Mouse (Mus musculus) liver, embryonic 14.5 days (tissue): ENCODE measurements around the gene Clnk. TPM values are rescaled to one million over a fixed set of nuclear protein-coding genes. Genes with fewer than 3 reads are reported as not detected.

Source experiments
- ATAC-seq: fragments of 200-750 bp; cut with Nextera tagmentation; 2 replicates; pipeline ENCODE4 v1.8.0; 2017; ENCODE audit warnings: moderate number of reproducible peaks, mild to moderate bottlenecking, moderate library complexity; ENCODE audit not compliant: insufficient read depth
- DNase-seq, 3 experiments: peaks; one replicate each; pipeline ENCODE4 v3.0.0-alpha.2; 2012 to 2013; ENCODE audit warnings: low read depth in 3 of 3, low spot score in 3 of 3
- H3K27ac ChIP-seq: fragments of 300-500 bp; sonication (generic); 2 replicates; pipeline ENCODE4 v1.5.1; 2014; ENCODE audit warnings: moderate library complexity, mild to moderate bottlenecking, control low read depth, inconsistent platforms
- H3K27me3 ChIP-seq: fragments of 300-500 bp; sonication (generic); 2 replicates; pipeline ENCODE4 v1.6.1; 2014; ENCODE audit warnings: mild to moderate bottlenecking, low read length, moderate library complexity; ENCODE audit not compliant: control insufficient read depth, insufficient read depth
- H3K36me3 ChIP-seq: fragments of 300-500 bp; sonication (generic); replicated peaks from 2 replicates; pipeline ENCODE4 v1.6.1; 2014; ENCODE audit warnings: low read depth; ENCODE audit not compliant: control insufficient read depth, insufficient read depth
- H3K4me1 ChIP-seq, 2 experiments: fragments of 200-500 bp in 1 of 2; fragments of 300-500 bp in 1 of 2; sonication (generic) in 1 of 2; replicated peaks; 2 replicates each; pipeline ENCODE4 v1.6.1; 2012 to 2014; ENCODE audit warnings: antibody characterized with exemption in 1 of 2, inconsistent platforms in 1 of 2, low read length in 1 of 2; ENCODE audit not compliant: control insufficient read depth in 2 of 2, insufficient read depth in 2 of 2
- H3K4me2 ChIP-seq: fragments of 300-500 bp; sonication (generic); 2 replicates; pipeline ENCODE4 v1.6.1; 2014; ENCODE audit warnings: low read depth, mild to moderate bottlenecking, control low read depth, moderate library complexity
- H3K4me3 ChIP-seq, 2 experiments: fragments of 200-500 bp in 1 of 2; fragments of 300-500 bp in 1 of 2; sonication (generic) in 1 of 2; 2 replicates each; pipeline ENCODE4 v1.5.1; 2012 to 2014; ENCODE audit warnings: low read depth in 2 of 2, low read length in 2 of 2, mild to moderate bottlenecking in 2 of 2, control low read depth in 1 of 2, inconsistent platforms in 1 of 2, moderate library complexity in 1 of 2; ENCODE audit not compliant: insufficient read depth in 1 of 2
- H3K9ac ChIP-seq: fragments of 300-500 bp; sonication (generic); replicated peaks from 2 replicates; pipeline ENCODE4 v1.6.1; 2014; ENCODE audit warnings: mild to moderate bottlenecking, control low read depth, moderate library complexity
- H3K9me3 ChIP-seq: fragments of 300-500 bp; sonication (generic); 2 replicates; pipeline ENCODE4 v1.6.1; 2016; ENCODE audit warnings: low read length, mixed read lengths; ENCODE audit not compliant: control insufficient read depth
- CTCF ChIP-seq: IDR thresholded peaks from 2 replicates; pipeline ENCODE4 v1.5.1; 2016; ENCODE audit warnings: antibody characterized with exemption, low read depth, control low read depth
- EP300 ChIP-seq: IDR thresholded peaks from 2 replicates; pipeline ENCODE4 v1.6.1; 2016; ENCODE audit warnings: antibody characterized with exemption, low read depth
- WGBS: fragments of 180-500 bp; shearing (Covaris S2); extraction: QIAGEN DNeasy Blood & Tissue Kit; methylation state at CpG from one replicate; pipeline ENCODE4 v1.1.7; 2014; ENCODE audit not compliant: insufficient replicate concordance; 5-methylcytosine and 5-hydroxymethylcytosine counted together
- polyA plus RNA-seq, 2 experiments: library from polyadenylated mRNA; depleted of rRNA in 1 of 2; stranded (reverse) in 1 of 2; unstranded in 1 of 2; fragments of >200 nt; fragmentation: Nextera tagmentation in 1 of 2; extraction: Ambion mirVana in 1 of 2; gene quantifications; 2 replicates each; pipeline versions ENCODE4 v1.2.1 to v1.2.3; 2012 to 2014

Clnk gene
- polyA plus RNA-seq, 2 experiments: 0.07 to 0.18 TPM

DNA sequence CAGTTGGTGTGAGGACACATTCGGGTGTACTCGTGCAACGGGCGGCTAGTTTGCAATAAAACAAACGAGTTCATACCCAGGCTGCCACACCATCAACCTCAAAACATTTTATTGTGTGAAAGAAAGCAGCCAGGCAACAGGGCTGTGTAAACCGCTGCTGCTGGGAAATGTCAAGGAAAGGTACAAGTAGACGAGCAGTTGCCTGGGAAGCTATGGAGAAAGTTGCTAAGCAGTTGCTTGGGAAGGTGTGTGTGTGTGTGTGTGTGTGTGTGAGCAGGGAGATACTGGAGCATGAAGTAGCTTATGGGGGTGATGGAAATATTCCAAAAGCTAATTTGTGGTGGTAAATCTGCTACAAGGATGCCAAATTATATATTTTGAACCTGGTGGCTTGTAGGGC lies 63.7 kb downstream of the Clnk start:
- 64% methylated on average over 7 of the region's 7 CpGs for WGBS
- no peak for DNase-seq
- TF ChIP-seq EP300 (no peak), CTCF (no peak)

DNA sequence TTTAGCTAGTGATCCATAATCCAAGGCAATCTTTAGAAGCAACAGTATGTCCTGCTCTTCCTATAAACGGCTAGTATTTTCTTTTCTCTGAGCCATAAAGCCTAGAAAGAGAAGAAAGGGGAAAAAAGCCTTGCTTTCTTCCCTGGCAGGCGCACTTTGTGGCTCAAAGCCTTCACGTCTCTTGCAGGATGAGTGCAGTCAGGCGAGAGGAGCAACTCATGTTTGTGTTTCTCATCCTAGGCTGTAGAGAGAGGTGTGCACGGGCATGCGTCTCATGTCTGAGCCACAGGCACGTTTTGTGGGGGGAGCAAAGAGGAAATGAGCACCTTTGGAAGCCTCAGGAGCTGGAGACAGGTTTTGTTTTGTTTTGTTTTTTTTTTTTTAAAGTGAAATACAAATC lies 64.2 kb downstream of the Clnk start:
- DNase-seq (no peak), ATAC-seq (no peak)
- no peak overlapping the region for H3K4me3 ChIP-seq
- 51% methylated on average over 7 of the region's 7 CpGs for WGBS
- no peak overlapping the region for H3K27ac ChIP-seq
- H3K4me2 ChIP-seq: no peak overlapping the region
- TF ChIP-seq CTCF (no peak), EP300 (no peak)
- H3K4me1 ChIP-seq: no peaks in the 10 kb centered on the region
- H3K9me3 ChIP-seq: no peaks in the 10 kb centered on the region
- H3K27me3 ChIP-seq: no peaks in the 10 kb centered on the region
- no peak overlapping the region for H3K9ac ChIP-seq
- H3K36me3 ChIP-seq: no peaks in the 10 kb centered on the region

More for the DNA sequence above, 63.7 kb downstream of the Clnk start:
- no peak overlapping the region for H3K4me3 ChIP-seq
- no peak overlapping the region for H3K27ac ChIP-seq
- no peaks in the 10 kb centered on the region for H3K4me1 ChIP-seq
- no peaks in the 10 kb centered on the region for H3K9me3 ChIP-seq
- no peaks in the 10 kb centered on the region for H3K27me3 ChIP-seq
- no peak overlapping the region for H3K4me2 ChIP-seq
- H3K36me3 ChIP-seq: no peaks in the 10 kb centered on the region
- no peak for ATAC-seq
- no peak overlapping the region for H3K9ac ChIP-seq

DNA sequence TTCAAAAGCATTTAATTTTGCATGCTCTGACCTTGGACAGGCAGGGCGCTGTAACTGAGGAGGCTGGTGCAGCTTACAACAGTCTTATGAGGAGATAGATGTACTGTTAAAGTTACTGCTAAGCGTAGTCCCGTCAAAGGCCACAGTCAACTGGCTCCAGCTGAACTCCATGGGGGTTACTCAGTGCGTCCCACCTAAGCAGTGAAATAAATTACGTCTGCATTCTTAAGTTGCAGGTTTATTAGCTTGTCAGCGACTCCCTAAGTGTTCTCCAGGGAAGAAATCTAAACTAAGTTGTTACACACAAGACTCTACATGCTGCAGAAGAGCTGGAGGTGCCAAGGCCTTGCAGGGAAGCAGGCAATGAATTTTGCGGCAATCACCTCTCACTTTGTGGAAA lies 77.7 kb downstream of the Clnk start:
- DNase-seq: no peak
- no peak overlapping the region for H3K4me2 ChIP-seq
- H3K9me3 ChIP-seq: no peaks in the 10 kb centered on the region
- TF ChIP-seq EP300: no peak
- no peak for TF ChIP-seq CTCF
- no peaks in the 10 kb centered on the region for H3K27me3 ChIP-seq
- no peak overlapping the region for H3K4me3 ChIP-seq
- 68% methylated on average over 7 of the region's 7 CpGs for WGBS
- H3K4me1 ChIP-seq: no peaks in the 10 kb centered on the region
- no peak for ATAC-seq
- no peak overlapping the region for H3K9ac ChIP-seq
- H3K36me3 ChIP-seq: no peaks in the 10 kb centered on the region
- H3K27ac ChIP-seq: no peak overlapping the region

DNA sequence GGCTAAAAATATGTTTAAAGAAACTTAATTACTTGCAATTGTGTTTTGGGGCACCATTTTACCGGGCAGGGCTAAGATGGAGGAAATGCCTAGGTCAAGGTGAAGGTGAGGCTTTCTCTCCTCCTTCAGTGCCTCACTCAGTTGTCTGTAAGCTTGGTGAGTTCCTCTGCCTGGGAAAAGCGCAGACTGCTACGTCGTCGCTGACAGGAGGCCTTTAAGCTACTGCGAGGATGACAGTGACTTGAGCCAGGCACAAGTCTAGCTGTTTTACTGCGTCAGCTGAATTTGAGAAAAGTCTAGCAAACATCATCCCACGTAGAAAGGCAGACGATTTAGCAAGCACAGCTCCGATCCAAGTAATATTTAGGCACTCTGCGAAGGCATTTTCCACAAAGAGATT lies 81.5 kb downstream of the Clnk start:
- Histone ChIP-seq H3K4me3 (no peak overlapping the region), H3K27ac (no peak overlapping the region), H3K27me3 (no peaks in the 10 kb centered on the region), H3K9me3 (no peaks in the 10 kb centered on the region), H3K4me1 (no peaks in the 10 kb centered on the region), H3K9ac (no peak overlapping the region), H3K36me3 (no peaks in the 10 kb centered on the region), H3K4me2 (no peak overlapping the region)
- no peak for ATAC-seq
- TF ChIP-seq CTCF (no peak), EP300 (no peak)
- DNase-seq: no peak
- WGBS: 63% methylated on average over 11 of the region's 11 CpGs

DNA sequence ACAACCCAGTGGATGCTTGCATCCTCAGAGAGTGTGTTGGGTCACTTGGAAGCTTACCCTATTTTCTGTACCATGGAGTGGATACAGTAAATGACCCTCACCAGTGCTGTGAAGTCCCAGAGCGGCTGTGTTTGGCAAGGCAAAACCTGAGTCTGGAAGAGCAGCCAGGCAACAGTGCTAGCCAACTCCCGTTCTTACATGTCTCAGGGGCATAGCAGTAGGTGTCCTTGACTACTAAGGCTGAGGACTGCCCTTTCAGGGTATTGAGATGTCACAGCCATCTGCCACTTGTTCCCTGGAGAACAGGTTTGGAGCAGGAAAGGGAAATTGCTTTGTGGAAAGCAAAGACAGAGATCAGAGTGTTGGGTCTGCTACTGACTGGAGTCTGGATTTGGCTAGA lies 85.5 kb downstream of the Clnk start:
- H3K4me2 ChIP-seq: no peak overlapping the region
- no peak overlapping the region for H3K4me3 ChIP-seq
- WGBS: 54% methylated on average over 2 of the region's 2 CpGs
- H3K36me3 ChIP-seq: no peaks in the 10 kb centered on the region
- H3K4me1 ChIP-seq: no peaks in the 10 kb centered on the region
- ATAC-seq: no peak
- H3K9me3 ChIP-seq: no peaks in the 10 kb centered on the region
- DNase-seq: no peak
- H3K9ac ChIP-seq: no peak overlapping the region
- no peak overlapping the region for H3K27ac ChIP-seq
- TF ChIP-seq EP300: no peak
- TF ChIP-seq CTCF: no peak
- H3K27me3 ChIP-seq: no peaks in the 10 kb centered on the region
